In the genomic region with DNA sequence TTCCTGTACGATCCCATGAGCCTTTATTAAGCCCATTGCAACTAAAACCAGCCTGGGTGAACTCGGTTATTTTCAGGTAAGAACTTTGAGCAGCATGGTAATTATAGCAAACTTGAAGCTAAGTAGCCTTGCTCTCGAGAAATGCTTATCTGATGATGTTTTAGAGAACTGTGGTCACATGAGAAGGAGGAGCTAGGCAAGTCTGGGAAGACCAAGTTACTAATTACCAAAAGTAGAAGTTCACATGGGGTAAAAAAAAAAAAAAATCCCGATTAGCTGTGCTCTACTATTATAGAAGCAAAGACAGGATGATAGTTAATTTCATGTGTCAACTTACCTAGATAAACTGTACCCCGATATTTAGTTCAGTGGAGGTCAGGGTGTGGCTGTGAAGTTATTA, we compare ENCODE assay signal across 25 mouse cellular contexts.
A peak's percentile ranks its signal among the peaks of the same experiment; 100 is the strongest.
DNase-seq lines count a peak whose midpoint lies in the region; ATAC-seq and TF ChIP-seq lines count a peak whose summit lies in the region.
"Had no signal": no experiment of that assay in that cellular context is flagged by ENCODE, and none has a peak within 500 bp of the region (broad histone marks: within the 10 kb centered on the region; RNA-seq: fewer than 3 reads in every experiment).

No protein-coding gene starts in this region.

- H3K9me3 ChIP-seq in liver, embryonic 12.5 days (replicated peaks), result no peaks in the 10 kb centered on the region
- H3K9me3 ChIP-seq in intestine, postnatal 0 days (ENCODE audit: control insufficient read depth), result no peaks in the 10 kb centered on the region
- H3K9me3 ChIP-seq in forebrain, embryonic 10.5 days, result no peaks in the 10 kb centered on the region
- H3K9me3 ChIP-seq: embryonic facial prominence, embryonic 12.5 days; forebrain, embryonic 12.5 days; heart, embryonic 10.5 days; hindbrain, embryonic 12.5 days had no signal

- no peaks in the 10 kb centered on the region for H3K79me2 ChIP-seq in liver, adult 2 months (ENCODE audit: control insufficient read depth, insufficient read depth, low read length)

- no peaks in the 10 kb centered on the region for H3K27me3 ChIP-seq in liver, adult 2 months (ENCODE audit: control insufficient read depth, insufficient read depth, low read length)
- H3K27me3 ChIP-seq in liver, embryonic 12.5 days (replicated peaks), result no peaks in the 10 kb centered on the region
- no peaks in the 10 kb centered on the region for H3K27me3 ChIP-seq in intestine, postnatal 0 days (replicated peaks; ENCODE audit: control insufficient read depth, insufficient read depth, low read length)
- no peaks in the 10 kb centered on the region for H3K27me3 ChIP-seq in forebrain, embryonic 10.5 days (ENCODE audit: poor library complexity, severe bottlenecking)
- H3K27me3 ChIP-seq: embryonic facial prominence, embryonic 12.5 days; forebrain, embryonic 12.5 days; hindbrain, embryonic 12.5 days; Patski had no signal

- no peak overlapping the region for H3K4me2 ChIP-seq in liver, embryonic 12.5 days
- no peak overlapping the region for H3K4me2 ChIP-seq in intestine, postnatal 0 days (replicated peaks; ENCODE audit: low read depth)
- H3K4me2 ChIP-seq: embryonic facial prominence, embryonic 12.5 days; forebrain, embryonic 12.5 days; hindbrain, embryonic 12.5 days had no signal

- H3K36me3 ChIP-seq in liver, adult 2 months (ENCODE audit: control insufficient read depth, insufficient read depth, low read length), result no peaks in the 10 kb centered on the region
- H3K36me3 ChIP-seq in liver, embryonic 12.5 days, result no peaks in the 10 kb centered on the region
- no peaks in the 10 kb centered on the region for H3K36me3 ChIP-seq in intestine, postnatal 0 days (ENCODE audit: control insufficient read depth, insufficient read depth)
- H3K36me3 ChIP-seq in forebrain, embryonic 10.5 days (replicated peaks), result no peaks in the 10 kb centered on the region
- H3K36me3 ChIP-seq: embryonic facial prominence, embryonic 12.5 days; forebrain, embryonic 12.5 days; heart, embryonic 10.5 days; hindbrain, embryonic 12.5 days had no signal

- no peak overlapping the region for H3K4me3 ChIP-seq in liver, adult 2 months (ENCODE audit: insufficient read depth, low read depth, low read length)
- no peak overlapping the region for H3K4me3 ChIP-seq in liver, embryonic 12.5 days
- H3K4me3 ChIP-seq in intestine, postnatal 0 days (ENCODE audit: low read depth, low read length), result no peak overlapping the region
- H3K4me3 ChIP-seq in forebrain, embryonic 10.5 days, result no peak overlapping the region
- H3K4me3 ChIP-seq: embryonic facial prominence, embryonic 12.5 days; forebrain, embryonic 12.5 days; heart, embryonic 10.5 days; hindbrain, embryonic 12.5 days had no signal

- ATAC-seq in liver, embryonic 12.5 days, result no peak
- peak; percentile 59; the same call in 1 of the 2 replicates for ATAC-seq in intestine, postnatal 0 days
- ATAC-seq: CD4-positive, CD25-positive, alpha-beta regulatory T cell, adult 4 months; forebrain, embryonic 16.5 days; hindbrain, embryonic 16.5 days; Patski had no signal

- TF ChIP-seq CTCF in liver, adult 2 months (IDR thresholded peaks at IDR 0.05; ENCODE audit: low read depth, low read length), result no peak
- no peak for TF ChIP-seq CTCF in intestine, postnatal 0 days (IDR thresholded peaks at IDR 0.05; ENCODE audit: low read depth)

- no peak for TF ChIP-seq POLR2A in liver, adult 2 months (IDR thresholded peaks at IDR 0.05; ENCODE audit: extremely low read depth, insufficient read depth, low read length)

- H3K27ac ChIP-seq in liver, adult 2 months (replicated peaks; ENCODE audit: insufficient read depth, low read depth, low read length), result 0 out of 2 replicates have a peak overlapping the region, but pooled peaks have one; percentile 10
- H3K27ac ChIP-seq in liver, embryonic 12.5 days, result no peak overlapping the region
- H3K27ac ChIP-seq in intestine, postnatal 0 days (ENCODE audit: low read depth, low read length), result no peak overlapping the region
- no peak overlapping the region for H3K27ac ChIP-seq in forebrain, embryonic 10.5 days
- H3K27ac ChIP-seq: embryonic facial prominence, embryonic 12.5 days; forebrain, embryonic 12.5 days; heart, embryonic 10.5 days; hindbrain, embryonic 12.5 days had no signal

- 57% methylated on average over 5 of the region's 5 CpGs for WGBS in liver, adult 2 months
- 53% methylated on average over 5 of the region's 5 CpGs for WGBS in liver, embryonic 12.5 days (ENCODE audit: insufficient replicate concordance)
- WGBS in intestine, postnatal 0 days, result 49% methylated on average over 5 of the region's 5 CpGs
- 93% methylated on average over 5 of the region's 5 CpGs for WGBS in forebrain, embryonic 10.5 days

- no peak overlapping the region for H3K9ac ChIP-seq in liver, adult 2 months (ENCODE audit: low read depth, low read length)
- H3K9ac ChIP-seq in liver, embryonic 12.5 days, result no peak overlapping the region
- no peak overlapping the region for H3K9ac ChIP-seq in intestine, postnatal 0 days (ENCODE audit: low read depth, low read length)
- H3K9ac ChIP-seq: embryonic facial prominence, embryonic 12.5 days; forebrain, embryonic 12.5 days; hindbrain, embryonic 12.5 days had no signal

- peak; percentile 42 for DNase-seq in kidney, adult 11 months
- no peak for DNase-seq in kidney, postnatal 14 days
- DNase-seq in liver, adult 2 months (ENCODE audit: extremely low read depth, low read depth, low spot score), result peak; percentile 69
- DNase-seq in forebrain, embryonic 10.5 days (ENCODE audit: extremely low spot score, low spot score), result no peak
- no peak for DNase-seq in embryo, embryonic 9.5 days (ENCODE audit: extremely low spot score)
- DNase-seq: adrenal gland, adult 8-10 months; B cell, adult 2 months; cerebellum, adult 11 months; cerebellum, adult 8-10 months; cerebellum, postnatal 14 days; embryo, embryonic 11 days; gastrocnemius, postnatal 10 days; heart, adult 18-20 months; heart, postnatal 10 days; heart, postnatal 4 days had no signal

- H3K4me1 ChIP-seq in liver, adult 2 months (ENCODE audit: control insufficient read depth, insufficient read depth, low read length), result peaks cover 18% of the 10 kb centered on the region
- no peaks in the 10 kb centered on the region for H3K4me1 ChIP-seq in liver, embryonic 12.5 days
- H3K4me1 ChIP-seq in intestine, postnatal 0 days (replicated peaks; ENCODE audit: control insufficient read depth, insufficient read depth, low read length), result no peaks in the 10 kb centered on the region
- H3K4me1 ChIP-seq in forebrain, embryonic 10.5 days, result no peaks in the 10 kb centered on the region
- H3K4me1 ChIP-seq: embryonic facial prominence, embryonic 12.5 days; forebrain, embryonic 12.5 days; hindbrain, embryonic 12.5 days had no signal

Comparison
In these comparisons a context has a peak if more than half of its experiments do, and no peak if none do; other contexts are left out.
1. DNase-seq: peak in kidney, adult 11 months (single experiment) and liver, adult 2 months (single experiment); none in kidney, postnatal 14 days (single experiment), forebrain, embryonic 10.5 days (single experiment) and embryo, embryonic 9.5 days (single experiment).